Mouse (Mus musculus) stomach, postnatal 0 days (tissue): ENCODE results near the gene Utf1. TPM values are rescaled to one million over a fixed set of nuclear protein-coding genes. Genes with fewer than 3 reads are reported as not detected.
A peak's percentile ranks its signal among the peaks of the same experiment; 100 is the strongest.

Source experiments
- ATAC-seq: fragments of 200-750 bp; cut with Nextera tagmentation; 2 replicates; pipeline ENCODE4 v1.8.0; 2017; ENCODE audit not compliant: low FRiP score, low TSS enrichment
- DNase-seq: peaks from one replicate; pipeline ENCODE4 v3.0.0-alpha.2; 2016; ENCODE audit warnings: low spot score
- H3K27ac ChIP-seq: fragments of 300-500 bp; sonication (generic); replicated peaks from 2 replicates; pipeline ENCODE4 v1.5.1; 2014; ENCODE audit warnings: mild to moderate bottlenecking, control low read depth
- H3K27me3 ChIP-seq: fragments of 300-500 bp; sonication (generic); 2 replicates; pipeline ENCODE4 v1.6.1; 2014; ENCODE audit warnings: low read length; ENCODE audit not compliant: control insufficient read depth, insufficient read depth
- H3K36me3 ChIP-seq: fragments of 300-500 bp; sonication (generic); 2 replicates; pipeline ENCODE4 v1.6.1; 2014; ENCODE audit warnings: low read length, mixed read lengths; ENCODE audit not compliant: control insufficient read depth, insufficient read depth
- H3K4me1 ChIP-seq: fragments of 300-500 bp; sonication (generic); replicated peaks from 2 replicates; pipeline ENCODE4 v1.6.1; 2014; ENCODE audit warnings: antibody characterized with exemption; ENCODE audit not compliant: control insufficient read depth, insufficient read depth
- H3K4me2 ChIP-seq: fragments of 300-500 bp; sonication (generic); replicated peaks from 2 replicates; pipeline ENCODE4 v1.6.1; 2014; ENCODE audit warnings: low read depth, mild to moderate bottlenecking, control low read depth, moderate library complexity
- H3K4me3 ChIP-seq: fragments of 300-500 bp; sonication (generic); 2 replicates; pipeline ENCODE4 v1.5.1; 2014; ENCODE audit warnings: low read depth, low read length, control low read depth
- H3K9ac ChIP-seq: fragments of 300-500 bp; sonication (generic); 2 replicates; pipeline ENCODE4 v1.6.1; 2014; ENCODE audit warnings: mild to moderate bottlenecking, low read length, control low read depth, mixed read lengths
- H3K9me3 ChIP-seq: fragments of 300-500 bp; sonication (generic); 2 replicates; pipeline ENCODE4 v1.6.1; 2016; ENCODE audit warnings: low read length; ENCODE audit not compliant: control insufficient read depth
- CTCF ChIP-seq: IDR thresholded peaks from 2 replicates; pipeline ENCODE4 v1.5.1; 2016; ENCODE audit warnings: antibody characterized with exemption, low read depth, mild to moderate bottlenecking, moderate library complexity
- EP300 ChIP-seq: optimal IDR thresholded peaks from 2 replicates; pipeline ENCODE3; 2016; ENCODE audit warnings: antibody characterized with exemption
- WGBS: fragments of 180-500 bp; shearing (Covaris S2); extraction: QIAGEN DNeasy Blood & Tissue Kit; methylation state at CpG from one replicate; pipeline ENCODE4 v1.1.7; 2014; 5-methylcytosine and 5-hydroxymethylcytosine counted together
- polyA plus RNA-seq: library from polyadenylated mRNA; unstranded; fragments of >200 nt; fragmentation: Nextera tagmentation; extraction: Ambion mirVana; gene quantifications from 2 replicates; pipeline ENCODE4 v1.2.1, GENCODE M21; 2015

The Utf1 gene
- polyA plus RNA-seq, 1 experiment from 2014 or later, result not detected

DNA sequence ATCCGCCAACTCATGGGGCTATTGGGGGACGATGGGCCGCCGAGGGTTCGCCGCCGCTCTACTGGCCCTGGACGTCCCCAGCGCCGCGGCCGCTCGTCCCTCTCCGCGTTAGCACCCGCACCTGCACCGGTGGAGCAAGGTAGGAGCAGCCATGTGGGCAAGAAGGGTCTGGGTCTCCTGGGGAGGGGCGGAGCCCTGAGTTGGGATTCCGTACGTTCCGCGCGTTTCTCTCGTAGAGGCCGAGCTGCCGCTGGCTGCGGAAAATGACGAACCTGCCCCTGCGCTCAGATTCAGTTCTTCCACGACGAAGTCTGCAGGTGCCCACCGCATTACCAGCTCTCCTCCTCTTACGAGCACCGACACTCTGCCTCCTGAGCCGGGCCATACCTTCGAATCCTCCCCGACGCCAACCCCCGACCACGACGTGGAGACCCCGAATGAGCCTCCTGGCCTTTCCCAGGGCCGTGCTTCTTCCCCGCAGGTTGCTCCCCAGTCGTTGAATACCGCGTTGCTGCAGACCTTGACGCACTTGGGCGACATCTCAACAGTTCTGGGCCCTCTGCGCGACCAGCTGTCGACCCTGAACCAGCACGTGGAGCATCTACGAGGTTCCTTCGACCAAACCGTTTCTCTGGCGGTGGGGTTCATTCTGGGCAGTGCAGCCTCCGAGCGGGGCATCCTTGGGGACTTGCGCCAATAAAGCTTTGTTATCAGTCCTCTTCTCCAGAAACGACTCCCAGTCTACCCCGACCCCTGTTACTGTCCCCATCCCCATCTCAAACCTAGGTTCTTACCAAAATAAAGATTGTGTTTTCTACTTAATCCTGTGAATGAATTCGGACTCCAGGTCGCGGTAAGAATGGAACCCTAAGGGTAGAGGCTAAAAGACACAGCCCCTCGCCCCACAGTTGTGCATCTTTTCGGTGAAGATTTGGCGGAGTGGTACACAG, 977 bp downstream of the Utf1 start:
- peak; percentile 45; the same call in 1 of the 2 replicates for ATAC-seq
- peak overlapping the region; percentile 27; the same call in 1 of the 2 replicates for H3K9ac ChIP-seq
- DNase-seq, result no peak
- no peak for TF ChIP-seq CTCF
- TF ChIP-seq EP300, result no peak
- 6% methylated on average over 68 of the region's 68 CpGs for WGBS
- no peak overlapping the region for H3K27ac ChIP-seq
- no peaks in the 10 kb centered on the region for H3K4me1 ChIP-seq
- H3K9me3 ChIP-seq, result no peaks in the 10 kb centered on the region
- H3K4me2 ChIP-seq, result peak overlapping the region; percentile 52
- H3K27me3 ChIP-seq, result peaks cover 6% of the 10 kb centered on the region
- H3K4me3 ChIP-seq, result peak overlapping the region; percentile 37
- H3K36me3 ChIP-seq, result no peaks in the 10 kb centered on the region

- DNase-seq, result no peak
- ATAC-seq, result no peak
- WGBS, result 36% methylated on average over 5 of the region's 5 CpGs
- TF ChIP-seq EP300 (no peak), CTCF (no peak)
- no peaks in the 10 kb centered on the region for H3K9me3 ChIP-seq
- H3K36me3 ChIP-seq, result no peaks in the 10 kb centered on the region
- H3K4me2 ChIP-seq, result no peak overlapping the region
- no peak overlapping the region for H3K27ac ChIP-seq
- peaks cover 6% of the 10 kb centered on the region for H3K27me3 ChIP-seq
- no peaks in the 10 kb centered on the region for H3K4me1 ChIP-seq
- H3K4me3 ChIP-seq, result no peak overlapping the region
- H3K9ac ChIP-seq, result no peak overlapping the region
These were observed 1.9 kb downstream of the Utf1 start for GRCm38 (mm10) chr7:139945516-139945915.

DNA sequence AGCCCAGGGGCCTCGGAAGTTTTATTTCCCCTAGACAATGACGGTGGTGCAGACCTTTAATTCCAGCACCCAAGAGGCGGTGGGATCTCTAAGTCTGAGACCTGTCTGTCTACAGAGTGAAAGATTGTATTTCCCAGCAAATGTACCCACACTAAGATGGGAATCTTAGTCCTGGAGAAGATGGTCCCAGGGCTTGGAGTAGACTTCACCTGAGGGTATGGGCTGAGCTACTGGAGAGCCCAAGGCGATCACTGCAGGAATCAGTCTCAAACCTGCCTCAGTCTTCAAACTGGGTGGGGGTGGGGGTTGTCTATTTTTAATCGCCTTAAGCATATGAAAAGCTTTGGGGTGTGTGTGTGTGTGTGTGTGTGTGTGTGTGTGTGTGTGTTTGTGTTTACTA, 2.4 kb downstream of the Utf1 start:
- no peak overlapping the region for H3K4me3 ChIP-seq
- no peak for ATAC-seq
- TF ChIP-seq CTCF (no peak), EP300 (no peak)
- 54% methylated on average over 5 of the region's 5 CpGs for WGBS
- H3K36me3 ChIP-seq, result no peaks in the 10 kb centered on the region
- no peaks in the 10 kb centered on the region for H3K4me1 ChIP-seq
- DNase-seq, result no peak
- no peak overlapping the region for H3K4me2 ChIP-seq
- H3K27ac ChIP-seq, result no peak overlapping the region
- H3K27me3 ChIP-seq, result peaks cover 6% of the 10 kb centered on the region
- H3K9ac ChIP-seq, result no peak overlapping the region
- H3K9me3 ChIP-seq, result no peaks in the 10 kb centered on the region

DNA sequence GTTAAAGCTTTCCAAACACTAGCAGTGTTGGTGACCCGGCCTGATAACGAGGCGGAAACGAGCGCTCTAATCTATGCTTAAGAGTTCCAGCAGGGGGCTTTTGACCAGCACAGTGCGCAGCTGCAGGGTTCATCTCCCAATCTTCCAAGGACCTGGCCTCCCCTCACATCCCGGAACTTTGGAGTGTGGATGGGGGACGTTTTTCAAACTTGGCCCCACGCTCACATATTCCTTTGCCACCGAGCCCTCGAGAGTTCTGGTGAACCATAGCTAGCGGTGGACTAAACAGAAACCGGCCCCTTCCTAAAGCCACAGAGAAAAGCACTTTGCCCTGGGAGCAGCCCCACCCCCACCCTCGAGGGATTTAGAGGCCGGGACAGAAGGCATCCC, 6.3 kb downstream of the Utf1 start:
- peak overlapping the region; percentile 60 for H3K4me3 ChIP-seq
- TF ChIP-seq CTCF (peak; percentile 71), EP300 (no peak)
- H3K9me3 ChIP-seq, result no peaks in the 10 kb centered on the region
- no peaks in the 10 kb centered on the region for H3K36me3 ChIP-seq
- peak overlapping the region; percentile 52 for H3K9ac ChIP-seq
- DNase-seq (peak; percentile 62), ATAC-seq (peak; percentile 78)
- peak overlapping the region; percentile 78 for H3K27ac ChIP-seq
- WGBS, result 1% methylated on average over 15 of the region's 15 CpGs
- H3K4me2 ChIP-seq, result peak overlapping the region; percentile 76
- no peaks in the 10 kb centered on the region; the same call in 1 of the 2 replicates for H3K27me3 ChIP-seq
- H3K4me1 ChIP-seq, result no peaks in the 10 kb centered on the region

DNA sequence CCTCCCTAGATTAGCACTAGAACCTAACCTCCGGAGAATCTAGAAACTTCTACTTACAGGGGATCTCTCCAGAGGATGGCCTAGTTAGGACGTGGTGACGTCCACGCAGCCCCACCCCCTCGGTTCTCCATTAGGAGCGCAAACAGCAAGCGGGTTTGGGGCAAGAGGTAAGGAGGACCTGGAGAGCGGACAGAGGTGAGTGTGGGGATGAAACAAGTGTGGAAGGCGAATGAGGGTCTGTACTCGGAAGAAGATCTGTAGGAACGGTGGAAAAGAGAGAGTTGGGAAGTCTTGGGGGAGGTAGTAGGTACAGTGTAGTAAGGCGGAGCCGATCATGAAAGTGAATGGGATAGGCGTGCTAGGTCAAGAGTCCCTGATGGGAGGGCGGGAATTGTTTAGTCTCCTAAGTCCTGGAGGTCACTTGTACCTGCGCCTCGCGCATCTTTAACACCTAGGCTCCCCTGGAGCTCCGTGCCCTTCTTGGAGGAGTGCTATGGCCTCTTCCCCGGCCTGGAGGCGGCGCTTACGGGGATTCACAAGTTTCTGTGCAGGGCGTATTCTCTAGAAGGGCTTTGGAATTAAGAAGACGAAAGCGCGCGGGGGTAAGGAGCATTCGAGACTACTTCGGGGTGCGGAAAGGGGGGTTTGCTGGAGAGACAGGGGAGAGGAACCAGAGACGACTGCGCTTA, 6.8 kb downstream of the Utf1 start:
- H3K27ac ChIP-seq, result peak overlapping the region; percentile 78

More for the DNA sequence above, 6.8 kb downstream of the Utf1 start:
- Histone ChIP-seq H3K4me1 (no peaks in the 10 kb centered on the region), H3K27me3 (no peaks in the 10 kb centered on the region; the same call in 1 of the 2 replicates), H3K9ac (peak overlapping the region; percentile 52), H3K36me3 (no peaks in the 10 kb centered on the region), H3K4me3 (peak overlapping the region; percentile 60), H3K9me3 (no peaks in the 10 kb centered on the region), H3K4me2 (peak overlapping the region; percentile 76)
- under 1% methylated on average over 30 of the region's 33 CpGs for WGBS
- peak; percentile 73 for ATAC-seq
- peak; percentile 70 for DNase-seq
- TF ChIP-seq EP300 (no peak), CTCF (0 out of 2 replicates have a peak, but pooled peaks have one; percentile 15)
